Mouse (Mus musculus): ENCODE measurements around the gene Esrrg.

- TF ChIP-seq POLR2A (IDR thresholded peaks at IDR 0.05; ENCODE audit: control insufficient read depth, extremely low read depth, insufficient read depth, low read length, poor library complexity) (no peak), CTCF (IDR thresholded peaks at IDR 0.05; ENCODE audit: borderline replicate concordance, control insufficient read depth, extremely low read depth, insufficient read depth, low read length, poor library complexity) (no peak)
Measured at GRCm38 (mm10) chr1:187896910-187897309, 288.3 kb downstream of the Esrrg start.
